Mouse (Mus musculus) heart, embryonic 16.5 days (tissue): ENCODE data around the gene Gm48552. TPM values are rescaled to one million over a fixed set of nuclear protein-coding genes. Genes with fewer than 3 reads are reported as not detected.

Experiments used
- ATAC-seq: fragments of 200-750 bp; cut with Nextera tagmentation; replicated peaks from 2 replicates; pipeline ENCODE4 v1.8.0; 2017; ENCODE audit warnings: moderate number of reproducible peaks; ENCODE audit not compliant: insufficient read depth, low FRiP score; ENCODE audit errors: extremely low read depth
- H3K27ac ChIP-seq: fragments of 300-500 bp; sonication (generic); 2 replicates; pipeline ENCODE4 v1.5.1; 2014; ENCODE audit warnings: mild to moderate bottlenecking, low read length, control low read depth, moderate library complexity
- H3K27me3 ChIP-seq: fragments of 300-500 bp; sonication (generic); 2 replicates; pipeline ENCODE4 v1.6.1; 2014; ENCODE audit warnings: low read length, mixed read lengths; ENCODE audit not compliant: control insufficient read depth, insufficient read depth
- H3K36me3 ChIP-seq: fragments of 300-500 bp; sonication (generic); 2 replicates; pipeline ENCODE4 v1.6.1; 2014; ENCODE audit not compliant: control insufficient read depth, insufficient read depth
- H3K4me1 ChIP-seq: fragments of 300-500 bp; sonication (generic); 2 replicates; pipeline ENCODE4 v1.6.1; 2014; ENCODE audit warnings: low read length, mixed read lengths; ENCODE audit not compliant: control insufficient read depth, insufficient read depth
- H3K4me2 ChIP-seq: fragments of 300-500 bp; sonication (generic); 2 replicates; pipeline ENCODE4 v1.6.1; 2014; ENCODE audit warnings: low read depth, mild to moderate bottlenecking, control low read depth, low read length
- H3K4me3 ChIP-seq: fragments of 300-500 bp; sonication (generic); 2 replicates; pipeline ENCODE4 v1.5.1; 2014; ENCODE audit warnings: mild to moderate bottlenecking, control low read depth, low read length
- H3K9ac ChIP-seq: fragments of 300-500 bp; sonication (generic); 2 replicates; pipeline ENCODE4 v1.6.1; 2014; ENCODE audit warnings: low read length, control low read depth
- H3K9me3 ChIP-seq: fragments of 300-500 bp; sonication (generic); replicated peaks from 2 replicates; pipeline ENCODE4 v1.6.1; 2016; ENCODE audit warnings: low read length; ENCODE audit not compliant: control insufficient read depth
- WGBS: fragments of 180-500 bp; shearing (Covaris S2); extraction: QIAGEN DNeasy Blood & Tissue Kit; methylation state at CpG from one replicate; pipeline ENCODE4 v1.1.7; 2014; 5-methylcytosine and 5-hydroxymethylcytosine counted together
- polyA plus RNA-seq: library from polyadenylated mRNA; unstranded; fragments of >200 nt; fragmentation: Nextera tagmentation; extraction: Ambion mirVana; gene quantifications from 2 replicates; pipeline ENCODE4 v1.2.1, GENCODE M21; 2015

The Gm48552 gene
- polyA plus RNA-seq, 1 experiment from 2014 or later = 0.83 TPM

- 93% methylated on average over 10 of the region's 10 CpGs for WGBS
- H3K9ac ChIP-seq = peak overlapping the region; percentile 17; the same call in 1 of the 2 replicates
- no peak for ATAC-seq
- H3K4me3 ChIP-seq = no peak overlapping the region
- H3K4me2 ChIP-seq = no peak overlapping the region
- H3K27me3 ChIP-seq = no peaks in the 10 kb centered on the region
- H3K4me1 ChIP-seq = peaks cover 54% of the 10 kb centered on the region
- no peaks in the 10 kb centered on the region for H3K9me3 ChIP-seq
- no peak overlapping the region for H3K27ac ChIP-seq
- H3K36me3 ChIP-seq = peaks cover 7% of the 10 kb centered on the region
Observed at GRCm38 (mm10) chr10:81419111-81419928, 30.5 kb downstream of the Gm48552 start.

- H3K27ac ChIP-seq = no peak overlapping the region
- no peak overlapping the region for H3K4me2 ChIP-seq
- peaks cover 54% of the 10 kb centered on the region for H3K4me1 ChIP-seq
- no peak overlapping the region for H3K4me3 ChIP-seq
- 80% methylated on average over 40 of the region's 40 CpGs for WGBS
- no peaks in the 10 kb centered on the region for H3K9me3 ChIP-seq
- no peaks in the 10 kb centered on the region for H3K27me3 ChIP-seq
- no peak for ATAC-seq
- H3K9ac ChIP-seq = no peak overlapping the region
- H3K36me3 ChIP-seq = peaks cover 7% of the 10 kb centered on the region
Observed at GRCm38 (mm10) chr10:81420191-81420767, 31.5 kb downstream of the Gm48552 start.

GRCm38 (mm10) chr10:81421041-81421796 is 32.4 kb downstream of the Gm48552 start:
- no peak overlapping the region for H3K4me2 ChIP-seq
- WGBS = 80% methylated on average over 4 of the region's 4 CpGs
- H3K27ac ChIP-seq = no peak overlapping the region
- no peak for ATAC-seq
- no peak overlapping the region for H3K4me3 ChIP-seq
- H3K9me3 ChIP-seq = no peaks in the 10 kb centered on the region
- no peaks in the 10 kb centered on the region for H3K27me3 ChIP-seq
- peaks cover 55% of the 10 kb centered on the region for H3K4me1 ChIP-seq
- no peak overlapping the region for H3K9ac ChIP-seq
- H3K36me3 ChIP-seq = peaks cover 7% of the 10 kb centered on the region

- H3K27me3 ChIP-seq = no peaks in the 10 kb centered on the region
- WGBS = 61% methylated on average over 5 of the region's 5 CpGs
Observed at GRCm38 (mm10) chr10:81421797-81422100, 32.9 kb downstream of the Gm48552 start.

GRCm38 (mm10) chr10:81422191-81422590 is 33.4 kb downstream of the Gm48552 start:
- Histone ChIP-seq H3K4me3 (no peak overlapping the region), H3K36me3 (peaks cover 7% of the 10 kb centered on the region), H3K27me3 (no peaks in the 10 kb centered on the region), H3K9ac (no peak overlapping the region), H3K4me2 (no peak overlapping the region), H3K27ac (no peak overlapping the region), H3K9me3 (no peaks in the 10 kb centered on the region), H3K4me1 (peaks cover 47% of the 10 kb centered on the region)
- ATAC-seq = no peak
- WGBS = 73% methylated on average over 6 of the region's 6 CpGs

More at GRCm38 (mm10) chr10:81421797-81422100, 32.9 kb downstream of the Gm48552 start:
- Histone ChIP-seq H3K4me2 (no peak overlapping the region), H3K4me3 (no peak overlapping the region), H3K4me1 (peaks cover 50% of the 10 kb centered on the region), H3K27ac (no peak overlapping the region), H3K9me3 (no peaks in the 10 kb centered on the region), H3K9ac (no peak overlapping the region), H3K36me3 (peaks cover 7% of the 10 kb centered on the region)
- ATAC-seq = no peak

GRCm38 (mm10) chr10:81422661-81423217 is 33.9 kb downstream of the Gm48552 start:
- Histone ChIP-seq H3K27me3 (no peaks in the 10 kb centered on the region), H3K4me3 (no peak overlapping the region), H3K27ac (no peak overlapping the region), H3K4me2 (no peak overlapping the region), H3K4me1 (peaks cover 45% of the 10 kb centered on the region), H3K9ac (no peak overlapping the region), H3K9me3 (no peaks in the 10 kb centered on the region), H3K36me3 (peaks cover 7% of the 10 kb centered on the region)
- 86% methylated on average over 3 of the region's 3 CpGs for WGBS
- no peak for ATAC-seq

- Histone ChIP-seq H3K4me3 (peak overlapping the region; percentile 80), H3K27ac (no peak overlapping the region), H3K36me3 (peaks cover 7% of the 10 kb centered on the region)
Observed at GRCm38 (mm10) chr10:81423476-81424245, 34.9 kb downstream of the Gm48552 start.

GRCm38 (mm10) chr10:81424246-81425051 is 35.6 kb downstream of the Gm48552 start:
- H3K4me3 ChIP-seq = peak overlapping the region; percentile 80
- peaks cover 35% of the 10 kb centered on the region for H3K4me1 ChIP-seq
- ATAC-seq = 0 out of 2 replicates have a peak, but pooled peaks have one; percentile 21
- peak overlapping the region; percentile 79 for H3K27ac ChIP-seq
- peak overlapping the region; percentile 97 for H3K4me2 ChIP-seq
- H3K27me3 ChIP-seq = no peaks in the 10 kb centered on the region
- 10% methylated on average over 24 of the region's 25 CpGs for WGBS
- peak overlapping the region; percentile 85 for H3K9ac ChIP-seq
- H3K9me3 ChIP-seq = no peaks in the 10 kb centered on the region
- peaks cover 7% of the 10 kb centered on the region for H3K36me3 ChIP-seq

More at GRCm38 (mm10) chr10:81423476-81424245, 34.9 kb downstream of the Gm48552 start:
- no peak for ATAC-seq
- H3K4me2 ChIP-seq = peak overlapping the region; percentile 97
- peak overlapping the region; percentile 39 for H3K9ac ChIP-seq
- peaks cover 36% of the 10 kb centered on the region for H3K4me1 ChIP-seq
- WGBS = 65% methylated on average over 4 of the region's 4 CpGs
- H3K27me3 ChIP-seq = no peaks in the 10 kb centered on the region
- no peaks in the 10 kb centered on the region for H3K9me3 ChIP-seq
